Mouse (Mus musculus): ENCODE measurements around the gene Wdr95. TPM values are rescaled to one million over a fixed set of nuclear protein-coding genes. Genes with fewer than 3 reads are reported as not detected.

Wdr95 gene
- polyA plus RNA-seq, 1 experiment = not detected

GRCm38 (mm10) chr5:149554397-149554796 lies 25.9 kb downstream of the Wdr95 start:
- TF ChIP-seq CTCF (IDR thresholded peaks at IDR 0.05; ENCODE audit: low read depth, low read length) = no peak
- no peak for TF ChIP-seq EP300 (IDR thresholded peaks at IDR 0.05; ENCODE audit: insufficient read depth, low read depth, low read length)
- no peak for TF ChIP-seq POLR2A (IDR thresholded peaks at IDR 0.05; ENCODE audit: insufficient read depth, low read length)
- H3K4me3 ChIP-seq (ENCODE audit: low read depth, low read length) = peak overlapping the region; percentile 42
- H3K9me3 ChIP-seq (replicated peaks; ENCODE audit: control insufficient read depth, insufficient read depth, low read length, poor library complexity, severe bottlenecking) = no peaks in the 10 kb centered on the region
- no peak overlapping the region for H3K9ac ChIP-seq (ENCODE audit: low read depth, poor library complexity, severe bottlenecking)
- H3K27me3 ChIP-seq (ENCODE audit: control insufficient read depth, insufficient read depth, low read length, poor library complexity, severe bottlenecking) = no peaks in the 10 kb centered on the region
- H3K36me3 ChIP-seq (ENCODE audit: control insufficient read depth, insufficient read depth, low read length, poor library complexity, severe bottlenecking) = no peaks in the 10 kb centered on the region
- no peaks in the 10 kb centered on the region for H3K4me1 ChIP-seq (ENCODE audit: control insufficient read depth, insufficient read depth, low read length)
- H3K27ac ChIP-seq (ENCODE audit: insufficient read depth, low read length) = no peak overlapping the region

- Histone ChIP-seq H3K36me3 (ENCODE audit: control insufficient read depth, insufficient read depth, low read length, poor library complexity, severe bottlenecking) (no peaks in the 10 kb centered on the region), H3K9ac (ENCODE audit: low read depth, poor library complexity, severe bottlenecking) (no peak overlapping the region), H3K9me3 (replicated peaks; ENCODE audit: control insufficient read depth, insufficient read depth, low read length, poor library complexity, severe bottlenecking) (no peaks in the 10 kb centered on the region), H3K4me3 (ENCODE audit: low read depth, low read length) (no peak overlapping the region), H3K4me1 (ENCODE audit: control insufficient read depth, insufficient read depth, low read length) (no peaks in the 10 kb centered on the region), H3K27ac (ENCODE audit: insufficient read depth, low read length) (no peak overlapping the region), H3K27me3 (ENCODE audit: control insufficient read depth, insufficient read depth, low read length, poor library complexity, severe bottlenecking) (no peaks in the 10 kb centered on the region)
- TF ChIP-seq CTCF (IDR thresholded peaks at IDR 0.05; ENCODE audit: low read depth, low read length) = no peak
- no peak for TF ChIP-seq POLR2A (IDR thresholded peaks at IDR 0.05; ENCODE audit: insufficient read depth, low read length)
- TF ChIP-seq EP300 (IDR thresholded peaks at IDR 0.05; ENCODE audit: insufficient read depth, low read depth, low read length) = no peak
Measured at GRCm38 (mm10) chr5:149560903-149561588, 32.6 kb downstream of the Wdr95 start.

GRCm38 (mm10) chr5:149566026-149566425 lies 37.5 kb downstream of the Wdr95 start:
- no peak overlapping the region for H3K27ac ChIP-seq (ENCODE audit: insufficient read depth, low read length)
- H3K9me3 ChIP-seq (replicated peaks; ENCODE audit: control insufficient read depth, insufficient read depth, low read length, poor library complexity, severe bottlenecking) = no peaks in the 10 kb centered on the region
- H3K9ac ChIP-seq (ENCODE audit: low read depth, poor library complexity, severe bottlenecking) = 0 out of 2 replicates have a peak overlapping the region, but pooled peaks have one; percentile 45
- no peak overlapping the region for H3K4me3 ChIP-seq (ENCODE audit: low read depth, low read length)
- H3K4me1 ChIP-seq (ENCODE audit: control insufficient read depth, insufficient read depth, low read length) = peaks cover 4% of the 10 kb centered on the region
- TF ChIP-seq CTCF (IDR thresholded peaks at IDR 0.05; ENCODE audit: low read depth, low read length) (no peak), EP300 (IDR thresholded peaks at IDR 0.05; ENCODE audit: insufficient read depth, low read depth, low read length) (no peak), POLR2A (IDR thresholded peaks at IDR 0.05; ENCODE audit: insufficient read depth, low read length) (no peak)
- H3K27me3 ChIP-seq (ENCODE audit: control insufficient read depth, insufficient read depth, low read length, poor library complexity, severe bottlenecking) = no peaks in the 10 kb centered on the region
- no peaks in the 10 kb centered on the region for H3K36me3 ChIP-seq (ENCODE audit: control insufficient read depth, insufficient read depth, low read length, poor library complexity, severe bottlenecking)

- TF ChIP-seq POLR2A (IDR thresholded peaks at IDR 0.05; ENCODE audit: insufficient read depth, low read length) = no peak
- no peak for TF ChIP-seq CTCF (IDR thresholded peaks at IDR 0.05; ENCODE audit: low read depth, low read length)
- TF ChIP-seq EP300 (IDR thresholded peaks at IDR 0.05; ENCODE audit: insufficient read depth, low read depth, low read length) = no peak
- H3K9me3 ChIP-seq (replicated peaks; ENCODE audit: control insufficient read depth, insufficient read depth, low read length, poor library complexity, severe bottlenecking) = no peaks in the 10 kb centered on the region
Measured at GRCm38 (mm10) chr5:149566957-149567356, 38.5 kb downstream of the Wdr95 start.

GRCm38 (mm10) chr5:149568993-149569392 lies 40.5 kb downstream of the Wdr95 start:
- H3K9me3 ChIP-seq (replicated peaks; ENCODE audit: control insufficient read depth, insufficient read depth, low read length, poor library complexity, severe bottlenecking) = no peaks in the 10 kb centered on the region
- H3K4me1 ChIP-seq (ENCODE audit: control insufficient read depth, insufficient read depth, low read length) = peaks cover 4% of the 10 kb centered on the region
- no peak overlapping the region for H3K27ac ChIP-seq (ENCODE audit: insufficient read depth, low read length)
- H3K27me3 ChIP-seq (ENCODE audit: control insufficient read depth, insufficient read depth, low read length, poor library complexity, severe bottlenecking) = no peaks in the 10 kb centered on the region
- H3K36me3 ChIP-seq (ENCODE audit: control insufficient read depth, insufficient read depth, low read length, poor library complexity, severe bottlenecking) = no peaks in the 10 kb centered on the region
- H3K4me3 ChIP-seq (ENCODE audit: low read depth, low read length) = no peak overlapping the region
- no peak overlapping the region for H3K9ac ChIP-seq (ENCODE audit: low read depth, poor library complexity, severe bottlenecking)
- TF ChIP-seq POLR2A (IDR thresholded peaks at IDR 0.05; ENCODE audit: insufficient read depth, low read length) (no peak), CTCF (IDR thresholded peaks at IDR 0.05; ENCODE audit: low read depth, low read length) (no peak), EP300 (IDR thresholded peaks at IDR 0.05; ENCODE audit: insufficient read depth, low read depth, low read length) (no peak)

More at GRCm38 (mm10) chr5:149566957-149567356, 38.5 kb downstream of the Wdr95 start:
- H3K36me3 ChIP-seq (ENCODE audit: control insufficient read depth, insufficient read depth, low read length, poor library complexity, severe bottlenecking) = no peaks in the 10 kb centered on the region
- no peaks in the 10 kb centered on the region for H3K27me3 ChIP-seq (ENCODE audit: control insufficient read depth, insufficient read depth, low read length, poor library complexity, severe bottlenecking)
- H3K4me1 ChIP-seq (ENCODE audit: control insufficient read depth, insufficient read depth, low read length) = peaks cover 4% of the 10 kb centered on the region
- no peak overlapping the region for H3K27ac ChIP-seq (ENCODE audit: insufficient read depth, low read length)
- H3K9ac ChIP-seq (ENCODE audit: low read depth, poor library complexity, severe bottlenecking) = no peak overlapping the region
- no peak overlapping the region for H3K4me3 ChIP-seq (ENCODE audit: low read depth, low read length)

GRCm38 (mm10) chr5:149576977-149577376 lies 48.5 kb downstream of the Wdr95 start:
- Histone ChIP-seq H3K9ac (ENCODE audit: low read depth, poor library complexity, severe bottlenecking) (no peak overlapping the region), H3K36me3 (ENCODE audit: control insufficient read depth, insufficient read depth, low read length, poor library complexity, severe bottlenecking) (no peaks in the 10 kb centered on the region), H3K4me3 (ENCODE audit: low read depth, low read length) (no peak overlapping the region), H3K4me1 (ENCODE audit: control insufficient read depth, insufficient read depth, low read length) (no peaks in the 10 kb centered on the region), H3K27ac (ENCODE audit: insufficient read depth, low read length) (no peak overlapping the region), H3K9me3 (replicated peaks; ENCODE audit: control insufficient read depth, insufficient read depth, low read length, poor library complexity, severe bottlenecking) (no peaks in the 10 kb centered on the region), H3K27me3 (ENCODE audit: control insufficient read depth, insufficient read depth, low read length, poor library complexity, severe bottlenecking) (no peaks in the 10 kb centered on the region)
- TF ChIP-seq EP300 (IDR thresholded peaks at IDR 0.05; ENCODE audit: insufficient read depth, low read depth, low read length) (no peak), CTCF (IDR thresholded peaks at IDR 0.05; ENCODE audit: low read depth, low read length) (no peak), POLR2A (IDR thresholded peaks at IDR 0.05; ENCODE audit: insufficient read depth, low read length) (no peak)
